Mouse (Mus musculus): ENCODE measurements around the gene Pdzd3.

The Pdzd3 gene

DNA sequence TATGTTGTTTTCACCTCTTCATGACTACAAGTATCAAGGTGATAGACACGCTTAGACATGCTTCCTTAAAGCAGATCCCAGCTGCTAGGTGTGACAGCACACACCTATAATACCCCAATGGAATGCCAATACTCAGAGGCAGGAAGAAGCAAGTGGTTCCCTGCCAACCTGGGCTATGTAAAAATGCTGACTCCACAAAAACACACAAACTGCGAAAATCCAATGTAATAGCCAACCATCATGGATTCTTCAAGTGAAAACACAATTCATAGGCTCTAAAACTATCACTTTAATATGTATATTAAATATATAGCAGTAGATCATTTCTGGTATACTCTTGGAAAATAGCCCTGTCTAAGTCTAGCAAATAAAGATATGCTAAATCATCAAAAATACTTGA is 43.4 kb downstream of the Pdzd3 start:
- in situ Hi-C loops (cut with MboI, MseI) = no loop called here

DNA sequence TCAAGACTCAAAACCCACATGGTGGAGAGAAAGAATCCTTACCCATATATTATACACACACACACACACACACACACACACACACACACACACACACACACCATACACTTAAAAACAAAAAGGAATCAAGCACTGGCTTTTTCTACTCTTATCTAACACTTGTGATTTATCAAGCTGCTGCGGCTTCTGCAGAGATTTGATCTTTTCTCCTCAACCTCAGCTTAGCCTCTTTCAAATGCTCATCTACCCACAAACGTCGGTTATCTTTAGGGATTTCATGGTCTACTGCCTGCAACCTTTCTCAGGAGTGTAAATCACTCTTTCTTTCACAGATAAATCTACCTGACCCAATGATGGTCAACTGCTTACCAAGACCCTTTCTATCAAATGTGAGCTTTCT is 50.8 kb downstream of the Pdzd3 start:
- in situ Hi-C loops (cut with MboI, MseI) = no loop called here

- in situ Hi-C loops (cut with MboI, MseI) = no loop called here
Measured at GRCm38 (mm10) chr9:44199580-44199979, 51.7 kb downstream of the Pdzd3 start.

- in situ Hi-C loops (cut with MboI, MseI) = no loop called here
Measured at GRCm38 (mm10) chr9:44199166-44199565, 52.1 kb downstream of the Pdzd3 start.

Data from T-helper 2 cell (primary cell).